Mouse (Mus musculus) adrenal gland, postnatal 4 days (tissue): ENCODE results near the gene Olfm1. TPM values are rescaled to one million over a fixed set of nuclear protein-coding genes. Genes with fewer than 3 reads are reported as not detected.

ENCODE experiments used
- total RNA-seq, 2 experiments: library from RNA; stranded (reverse); gene quantifications; 2 replicates each; pipeline ENCODE4 v1.2.3; 2021

Olfm1 gene
- total RNA-seq, 2 experiments from 2014 or later: 39.6 to 49.0 TPM

Other genes starting within 250 kb of the Olfm1 start
- 1 to 10 TPM in 1 of 2 experiments, under 1 TPM in 1; 0.84 to 2.4 TPM for gene Fcnb, start 108.1 kb upstream of the Olfm1 start, total RNA-seq